Mouse (Mus musculus) adrenal gland, adult 18-20 months (tissue): ENCODE results near the gene Flrt2. TPM values are rescaled to one million over a fixed set of nuclear protein-coding genes. Genes with fewer than 3 reads are reported as not detected.
"Not testable (repeated sequence)": the region's sequence is repeated elsewhere in the genome, so short reads cannot be mapped to it uniquely, and the experiment has no call there.

Experiments used
- DNase-seq, 2 experiments: peaks; one replicate each; pipeline ENCODE4 v3.0.0; 2021 to 2022; ENCODE audit warnings: low spot score in 2 of 2
- long read RNA-seq, 2 experiments: library from polyadenylated mRNA; stranded (forward); transcript quantifications; one replicate each; pipeline ENCODE4 v2.0.0; 2021
- total RNA-seq, 2 experiments: library from RNA; stranded (reverse); gene quantifications; 1 replicate in 1 of 2; 2 replicates in 1 of 2; pipeline ENCODE4 v1.2.3; 2021

Flrt2 gene
- 10 to 100 TPM in 1 of 2 experiments, 1 to 10 TPM in 1; 9.8 to 10.3 TPM for total RNA-seq
- long read RNA-seq, experiment 1, partial matches to known transcripts, result 0 of 2 reads
- long read RNA-seq, experiment 1, other reads (novel, unspliced or antisense), result 0 of 2 reads
- long read RNA-seq, experiment 2, result 0 reads

DNA sequence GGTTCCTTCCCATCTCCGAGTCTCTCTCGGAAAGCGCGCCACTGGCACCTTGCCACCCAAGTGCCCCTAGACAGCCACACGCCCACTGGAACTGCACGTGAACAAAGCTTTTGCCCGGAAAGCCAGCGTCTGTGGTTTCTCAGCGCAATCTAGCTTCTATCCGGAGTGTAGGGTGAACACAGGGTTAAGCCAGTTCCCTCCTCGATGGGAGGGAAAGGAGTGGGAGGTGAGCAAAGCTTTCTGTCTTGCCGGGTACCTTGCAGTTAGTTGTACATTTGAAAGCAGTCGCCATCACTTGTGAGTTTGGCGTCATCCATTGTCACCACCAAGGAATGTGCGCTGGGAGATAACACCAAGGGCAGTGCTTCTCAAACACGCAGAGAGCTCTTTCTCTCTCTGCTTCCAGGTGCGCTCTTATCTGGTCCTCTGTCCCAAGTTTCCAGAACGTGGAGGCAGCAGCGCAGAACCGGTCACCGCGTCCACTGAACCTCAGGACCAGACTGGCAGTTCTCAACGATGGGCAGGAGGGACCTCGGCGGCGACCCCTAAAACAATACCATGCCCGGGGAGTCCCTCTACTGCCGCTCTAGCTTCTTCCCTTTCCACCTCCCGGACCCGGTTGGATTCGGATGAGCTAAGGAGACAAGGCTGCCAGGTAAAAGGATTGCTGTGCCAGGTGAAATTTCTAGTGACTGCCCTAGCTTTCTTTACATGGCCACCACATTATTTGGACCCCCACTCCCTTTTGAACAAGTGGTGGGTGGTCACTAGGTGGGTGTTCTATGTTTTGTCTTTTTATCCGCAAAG, at the start of gene Flrt2:
Flrt2 (plus strand) TSS at position 266 of the 807 bp plus-strand sequence.
- no peak for DNase-seq

DNA sequence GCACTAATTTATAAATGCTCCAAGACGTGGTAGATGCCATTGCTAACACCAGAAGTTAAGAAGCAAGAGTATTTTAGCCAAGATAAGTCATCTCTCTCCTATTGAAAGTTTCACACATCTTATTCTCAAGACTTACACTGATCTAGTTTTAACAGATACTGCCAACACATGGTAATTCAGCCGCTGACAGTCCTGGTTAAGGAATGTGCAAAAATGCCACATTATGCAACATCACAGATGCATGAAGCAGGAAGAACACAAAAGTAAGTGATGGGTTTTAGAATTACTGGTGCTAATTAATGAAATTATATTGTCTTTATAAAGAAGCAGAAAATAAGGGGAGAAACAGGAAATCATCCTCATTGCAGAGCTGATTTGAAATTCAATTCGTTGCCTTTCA, 49.8 kb upstream of the Flrt2 start:
- no peak for DNase-seq

DNA sequence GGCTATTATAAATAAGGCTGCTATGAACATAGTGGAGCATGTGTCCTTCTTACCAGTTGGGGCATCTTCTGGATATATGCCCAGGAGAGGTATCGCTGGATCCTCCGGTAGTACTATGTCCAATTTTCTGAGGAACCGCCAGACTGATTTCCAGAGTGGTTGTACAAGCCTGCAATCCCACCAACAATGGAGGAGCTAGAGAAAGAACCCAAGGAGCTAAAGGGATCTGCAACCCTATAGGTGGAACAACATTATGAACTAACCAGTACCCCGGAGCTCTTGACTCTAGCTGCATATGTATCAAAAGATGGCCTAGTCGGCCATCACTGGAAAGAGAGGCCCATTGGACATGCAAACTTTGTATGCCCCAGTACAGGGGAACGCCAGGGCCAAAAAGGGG, 44.8 kb upstream of the Flrt2 start:
- not testable (repeated sequence) for DNase-seq

DNA sequence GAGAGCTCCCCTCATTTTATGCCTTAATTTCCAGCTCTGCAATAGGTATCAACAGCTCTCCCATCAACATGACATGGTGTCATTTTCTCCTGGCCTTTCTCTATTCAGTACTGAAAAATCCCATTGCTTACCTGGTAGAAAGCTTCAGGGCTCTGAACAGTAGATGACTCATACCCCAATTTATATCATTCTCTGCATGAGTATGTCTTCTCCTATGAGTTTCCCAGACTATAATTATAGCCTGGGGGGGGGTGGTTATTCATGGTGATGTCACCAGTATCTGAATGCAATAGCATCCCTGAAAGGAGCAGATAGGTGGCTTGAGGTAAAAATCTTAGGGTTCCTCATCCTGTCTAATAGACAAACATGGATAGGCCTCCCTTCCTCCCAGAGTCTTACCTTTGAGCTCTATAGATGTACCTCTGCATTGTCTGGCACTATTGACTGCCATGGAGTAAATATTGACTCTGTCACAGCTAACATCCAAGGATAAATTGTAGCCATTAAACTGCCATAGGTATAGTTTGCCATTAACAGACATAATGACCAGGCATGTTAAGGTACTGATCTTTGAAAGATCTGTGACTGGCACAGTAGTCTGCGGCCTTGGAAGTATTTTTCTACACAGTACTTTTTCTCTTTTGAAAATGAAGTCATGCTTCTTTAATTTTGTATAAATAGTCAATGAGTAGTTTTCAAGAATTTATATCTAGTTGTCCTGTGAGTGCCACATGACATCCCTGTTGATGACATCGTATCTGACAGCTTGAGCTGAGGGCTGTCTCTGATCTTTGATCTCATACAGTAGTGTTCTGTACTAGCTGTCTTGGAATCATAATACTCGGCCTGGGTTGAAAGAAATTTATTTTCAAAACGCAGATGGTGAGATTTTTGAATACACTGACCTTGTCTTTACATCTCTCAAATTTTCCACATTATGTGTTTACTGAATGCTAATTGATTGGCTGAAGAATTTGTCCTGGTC, 39.6 kb upstream of the Flrt2 start:
- no peak for DNase-seq

DNA sequence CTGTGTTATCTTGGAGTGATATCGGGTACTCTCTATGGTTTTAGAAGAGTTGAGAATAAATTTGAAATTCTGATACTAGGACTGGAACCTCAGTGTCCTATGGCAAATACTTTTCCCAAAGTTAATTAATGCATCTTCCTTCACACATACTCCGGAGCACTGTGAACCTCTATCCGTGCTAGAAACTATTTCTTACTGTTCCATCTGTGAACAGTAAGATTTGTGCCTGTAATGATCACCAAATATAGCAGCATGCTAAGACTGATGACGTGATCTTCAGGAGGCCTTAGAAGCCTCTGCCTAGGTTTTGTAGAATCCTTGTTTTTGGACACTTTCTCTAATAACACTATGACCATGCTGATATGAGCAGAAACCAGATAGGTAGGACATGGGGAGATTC, 35.4 kb upstream of the Flrt2 start:
- no peak for DNase-seq

DNA sequence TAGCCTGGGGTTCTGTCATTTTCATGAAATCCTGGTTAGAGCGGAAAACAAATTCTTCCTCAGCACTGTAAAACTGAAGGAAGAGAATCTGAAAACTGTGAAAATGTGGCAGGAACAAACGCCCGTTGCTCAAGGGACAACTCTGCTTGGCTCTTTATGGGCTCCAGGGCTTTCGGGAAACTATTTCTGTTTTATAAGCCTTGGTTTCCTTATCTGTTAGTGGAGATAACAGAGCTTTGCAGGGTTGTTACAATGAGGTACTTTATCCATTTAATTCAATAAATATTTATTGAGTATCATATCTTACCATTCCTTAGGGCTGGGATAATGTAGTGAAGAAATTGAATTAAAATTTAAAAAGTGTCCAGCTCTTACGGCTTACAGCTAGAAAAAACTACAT, 24.7 kb upstream of the Flrt2 start:
- no peak for DNase-seq

DNA sequence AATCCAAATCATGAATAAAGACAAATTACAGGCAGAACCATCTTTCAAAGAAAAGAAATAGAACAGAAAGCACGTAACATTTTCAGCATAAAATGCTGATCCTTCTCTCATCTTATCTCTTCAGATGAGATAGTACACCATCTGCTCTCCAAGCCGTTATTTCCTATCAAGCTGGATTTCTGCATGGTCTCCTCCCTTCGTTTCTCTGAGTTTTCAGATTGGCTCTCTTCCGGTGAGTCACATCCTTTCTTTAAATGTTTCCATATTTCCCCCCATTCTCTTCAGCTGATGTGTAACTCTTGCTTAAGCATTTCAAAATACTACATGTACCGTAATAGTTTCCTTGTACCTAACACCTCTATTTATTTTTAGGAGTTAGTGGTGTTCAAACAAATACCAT, 16.3 kb upstream of the Flrt2 start:
- no peak for DNase-seq

DNA sequence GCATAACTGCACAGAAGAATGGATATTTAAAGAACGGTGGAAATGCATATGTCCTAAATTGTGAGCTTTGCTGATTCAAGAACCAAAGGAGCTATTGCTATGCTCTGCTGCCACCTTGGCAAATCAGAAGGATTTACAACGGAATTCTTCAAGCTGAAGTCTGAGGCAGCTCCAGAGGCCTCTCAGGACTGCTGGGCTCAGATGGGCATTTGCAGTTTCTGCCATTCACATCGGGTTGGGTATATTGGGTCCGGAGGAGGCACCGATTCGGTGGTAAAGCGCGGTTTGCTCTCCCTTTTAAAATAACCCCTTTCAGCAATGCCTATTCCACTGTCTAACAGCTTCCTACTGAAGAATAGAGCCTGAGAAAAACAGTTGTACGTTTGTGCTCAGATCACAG, 1.2 kb upstream of the Flrt2 start:
- no peak for DNase-seq

DNA sequence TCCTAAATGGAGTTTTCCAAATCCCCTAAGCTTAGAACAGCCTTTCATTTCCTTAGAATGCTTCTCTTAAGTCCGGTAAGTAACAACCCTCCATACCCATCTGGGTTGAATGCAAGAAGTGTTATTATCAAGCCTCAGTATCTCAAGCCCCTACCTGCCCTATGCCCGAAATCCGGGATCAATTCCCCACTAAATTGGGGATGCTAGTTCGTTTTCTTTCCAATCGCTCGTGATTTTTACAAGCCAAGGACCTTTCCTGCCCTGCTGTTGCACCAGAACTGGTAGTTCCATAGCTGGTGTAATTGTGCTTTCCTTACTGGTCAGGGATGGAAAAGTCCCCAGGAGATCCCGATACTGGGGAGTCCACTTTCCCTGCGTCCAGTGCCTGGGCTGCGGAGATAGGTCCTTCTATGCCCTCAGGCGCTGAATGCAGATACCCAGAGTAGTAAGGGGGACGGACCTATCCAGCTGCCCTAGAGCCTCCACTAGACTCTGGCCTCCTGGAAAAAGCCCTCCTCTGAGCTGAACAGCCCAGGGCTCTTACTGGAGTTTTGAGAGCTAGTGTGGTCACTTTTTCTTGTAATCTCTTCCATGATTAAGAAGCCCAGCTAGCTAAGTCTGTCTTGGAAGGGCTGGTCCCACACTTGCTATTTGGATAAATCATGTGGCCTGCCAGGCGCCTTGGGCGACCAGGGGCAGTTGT, 1.1 kb downstream of the Flrt2 start:
- DNase-seq, result no peak

DNA sequence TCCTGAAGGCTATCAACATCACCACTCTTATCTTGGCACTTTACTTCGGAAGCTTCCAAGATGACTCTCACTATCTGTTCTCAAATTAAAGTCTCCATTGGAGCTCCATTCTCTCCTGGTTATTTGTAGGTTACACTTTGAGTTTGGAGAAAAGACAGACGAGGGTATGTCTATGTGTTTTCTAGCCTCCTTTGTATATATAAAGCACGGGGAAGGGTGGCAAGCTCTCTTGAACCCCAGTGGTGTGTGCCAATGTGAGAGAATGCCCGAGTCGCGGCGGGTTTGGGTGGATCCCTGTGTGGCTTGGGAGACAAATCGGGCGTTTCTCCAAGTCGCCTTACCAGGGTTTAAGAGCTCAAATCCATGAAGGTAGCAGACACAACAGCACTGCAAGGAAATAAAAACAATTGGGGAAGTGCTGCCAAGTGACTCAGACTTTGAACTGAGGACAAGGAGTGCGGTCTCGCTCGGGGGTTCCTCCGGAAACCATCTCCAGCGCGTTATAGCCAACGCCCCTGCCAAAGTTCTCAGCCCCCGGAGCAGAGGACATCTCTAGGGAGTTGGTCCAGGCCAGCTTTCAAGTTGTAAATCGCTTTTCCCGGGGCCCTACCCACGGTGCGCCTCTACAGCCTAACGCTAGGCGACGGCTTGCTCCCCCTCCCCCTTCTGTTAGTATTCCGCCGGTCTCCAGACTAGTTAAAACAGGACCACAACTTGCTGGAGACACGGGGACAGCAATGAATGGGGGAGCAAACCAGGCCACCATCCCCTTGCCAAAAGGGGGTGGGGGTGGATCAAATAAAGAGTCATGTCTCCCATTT, 1.8 kb downstream of the Flrt2 start:
- peak in 1 of 2 experiments; percentile 21 for DNase-seq

DNA sequence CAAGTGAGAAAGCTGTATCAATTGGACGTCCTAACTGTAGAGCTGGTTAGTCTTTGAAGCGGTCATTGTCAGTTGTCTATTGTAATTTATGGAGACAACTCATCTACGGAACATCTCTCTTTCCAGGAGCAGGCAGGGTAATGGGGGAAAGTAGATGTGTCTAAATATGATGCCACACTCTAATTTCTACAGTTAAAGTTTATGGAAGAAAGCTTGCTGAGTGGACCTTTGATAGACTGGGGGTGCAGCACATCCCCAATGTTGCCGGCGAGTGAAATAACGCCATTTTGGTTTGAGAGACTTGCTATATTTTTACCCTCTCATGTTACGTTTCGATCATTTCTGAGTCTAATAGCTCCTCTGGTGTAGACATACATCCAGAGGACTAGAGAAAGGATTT, 2.5 kb downstream of the Flrt2 start:
- no peak for DNase-seq

DNA sequence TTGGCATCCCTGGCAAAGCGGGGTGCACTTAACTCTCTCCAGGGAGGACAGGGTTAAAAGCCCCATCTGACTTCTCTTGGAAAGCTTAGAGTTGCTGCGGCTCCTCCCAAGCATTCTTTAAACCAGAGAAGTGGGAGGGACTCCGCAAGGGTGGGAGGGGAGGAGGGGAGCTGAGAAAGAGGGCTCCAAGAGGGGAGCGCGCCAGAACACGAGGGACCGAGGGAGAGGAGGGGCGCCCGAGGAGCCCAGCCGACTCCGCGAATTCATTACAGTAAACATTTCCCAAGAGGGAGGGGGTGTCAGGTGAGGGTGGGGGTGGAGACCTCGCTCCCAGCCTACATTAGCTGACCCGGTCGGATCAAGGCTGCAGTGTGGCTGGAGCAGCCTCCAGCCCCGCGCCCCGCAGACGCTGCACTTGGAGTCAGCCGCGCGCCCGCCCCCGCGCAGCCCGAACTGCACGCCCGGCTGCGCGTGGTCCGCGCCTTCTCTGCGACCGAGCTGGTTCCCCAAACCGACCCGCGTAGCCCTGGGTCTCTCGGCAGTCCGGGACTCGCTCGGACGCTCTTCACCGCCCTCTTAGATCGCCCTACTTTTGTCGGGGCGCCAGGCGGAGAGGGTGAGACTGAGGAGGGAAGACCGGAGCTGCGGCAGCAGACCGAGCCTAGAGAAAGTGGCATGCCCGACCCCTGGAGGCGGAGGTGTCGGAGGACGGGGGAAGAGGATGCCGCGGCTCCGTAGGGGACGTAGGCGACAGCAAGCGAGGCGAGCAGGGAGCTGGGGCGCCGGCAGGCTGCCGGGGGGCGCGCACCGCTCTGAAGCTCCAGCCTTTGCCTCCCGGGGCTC, 3.2 kb downstream of the Flrt2 start:
- DNase-seq, result peak; percentile 47 to 50

DNA sequence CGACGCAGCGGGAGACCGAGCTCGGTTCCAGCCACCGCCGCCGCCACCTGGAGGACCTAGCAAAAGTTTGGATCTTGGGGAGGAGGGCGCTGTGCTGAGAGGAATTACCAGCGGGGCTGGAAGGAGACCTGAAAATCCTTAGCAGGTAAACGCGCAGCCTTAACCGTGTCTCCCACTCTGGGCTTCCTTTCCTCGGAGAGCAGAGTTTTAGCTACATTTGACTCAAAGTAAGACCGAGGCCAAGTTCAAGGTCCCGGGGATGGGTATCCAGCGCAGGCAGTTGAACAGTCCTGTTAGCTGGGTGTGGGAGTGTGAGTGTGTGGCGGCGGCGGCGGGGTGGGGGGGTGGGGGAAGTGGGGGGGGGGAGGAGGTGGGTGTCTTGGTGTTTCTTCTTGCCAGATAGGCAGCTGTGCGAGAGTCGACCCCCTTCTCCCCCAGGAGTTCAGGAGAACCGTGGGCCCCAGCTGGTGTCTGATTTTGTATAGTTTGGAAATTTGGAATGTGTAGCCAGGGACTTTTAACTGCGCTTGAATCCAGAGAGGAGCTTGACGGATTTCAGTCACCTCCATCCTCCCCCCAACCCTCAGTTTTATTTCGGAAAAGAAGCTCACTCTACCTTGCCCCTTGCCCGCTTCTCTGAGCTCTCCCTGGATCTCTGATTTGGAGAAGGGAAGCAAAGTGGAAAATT, 4.0 kb downstream of the Flrt2 start:
- no peak for DNase-seq

DNA sequence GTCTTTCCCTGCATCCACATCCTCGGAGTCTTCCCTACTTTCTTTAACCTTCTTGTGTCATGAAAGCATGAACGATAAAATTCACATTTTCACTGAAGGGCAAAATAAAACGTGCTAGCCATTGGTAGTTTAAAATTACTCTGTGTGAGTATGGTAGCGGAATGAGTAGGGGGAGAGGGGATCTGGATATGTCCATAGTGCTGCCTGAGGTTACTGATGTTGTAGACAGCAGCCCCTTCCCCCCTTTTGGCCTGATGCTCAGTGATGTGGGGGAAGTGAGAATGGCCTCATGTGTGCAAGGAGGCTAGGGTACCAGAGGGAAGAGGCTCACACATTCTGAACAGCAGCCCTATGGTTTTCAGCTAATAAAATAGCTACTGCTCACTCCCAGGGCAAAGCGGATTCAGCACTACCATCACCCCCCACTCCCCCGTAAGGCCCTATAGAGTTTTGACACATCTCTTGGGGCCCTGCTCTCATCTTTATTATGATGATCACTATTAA, 4.5 kb downstream of the Flrt2 start:
- no peak for DNase-seq

DNA sequence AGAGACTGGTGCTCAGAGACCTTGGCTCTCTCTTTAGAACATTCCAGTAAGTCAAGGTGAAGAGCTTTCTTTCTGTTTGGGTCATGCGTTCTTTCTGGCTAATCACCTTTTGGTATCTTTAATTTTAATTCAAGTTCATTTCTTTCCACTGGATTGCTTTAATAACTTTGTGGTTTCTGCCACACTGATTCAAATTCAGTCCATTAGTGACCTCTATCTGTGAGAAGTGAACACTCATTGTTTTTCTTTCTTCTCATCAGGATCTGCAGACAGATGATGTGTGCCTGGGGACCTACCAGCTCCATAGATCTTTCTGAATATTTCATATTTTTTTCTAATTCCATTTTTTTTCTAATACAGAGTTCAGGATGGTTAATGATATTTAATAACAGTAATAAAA, 6.5 kb downstream of the Flrt2 start:
- DNase-seq, result no peak

DNA sequence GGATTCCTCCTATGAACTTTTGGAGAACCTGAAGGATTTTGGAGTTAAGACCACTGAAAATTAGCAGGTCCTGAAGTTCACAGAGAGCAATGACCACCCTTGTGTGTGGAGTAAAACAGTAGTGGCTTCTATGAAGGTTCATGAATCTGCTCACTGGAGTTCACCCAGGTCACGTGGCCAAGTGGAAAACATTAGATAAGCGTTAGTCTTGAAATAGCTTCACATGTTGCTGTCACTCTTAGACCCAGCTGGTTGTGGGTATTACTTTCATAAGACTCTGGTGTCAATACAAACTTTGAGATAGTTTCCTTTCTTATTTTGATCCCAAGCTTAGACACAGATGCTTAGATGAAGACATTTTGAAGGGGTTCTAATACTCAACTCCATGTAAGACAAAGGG, 8.7 kb downstream of the Flrt2 start:
- DNase-seq, result no peak

DNA sequence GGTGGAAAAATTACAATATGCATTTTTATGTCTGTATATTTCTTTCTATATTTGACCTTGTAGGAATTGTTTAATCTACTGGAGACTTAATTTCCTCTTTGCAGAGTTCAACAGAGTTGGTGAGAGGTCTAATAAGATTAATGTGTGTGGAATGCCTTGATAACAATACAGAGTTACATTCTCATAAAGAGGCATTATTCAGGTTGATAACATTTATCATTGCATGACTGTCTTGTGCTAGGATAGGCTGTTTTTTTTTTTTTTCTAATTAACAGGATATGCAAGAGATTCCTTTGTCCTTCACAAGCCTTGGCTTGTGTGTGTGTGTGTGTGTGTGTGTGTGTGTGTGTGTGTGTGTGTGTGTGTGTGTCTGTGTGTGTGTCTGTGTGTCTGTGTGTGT, 9.6 kb downstream of the Flrt2 start:
- no peak for DNase-seq

DNA sequence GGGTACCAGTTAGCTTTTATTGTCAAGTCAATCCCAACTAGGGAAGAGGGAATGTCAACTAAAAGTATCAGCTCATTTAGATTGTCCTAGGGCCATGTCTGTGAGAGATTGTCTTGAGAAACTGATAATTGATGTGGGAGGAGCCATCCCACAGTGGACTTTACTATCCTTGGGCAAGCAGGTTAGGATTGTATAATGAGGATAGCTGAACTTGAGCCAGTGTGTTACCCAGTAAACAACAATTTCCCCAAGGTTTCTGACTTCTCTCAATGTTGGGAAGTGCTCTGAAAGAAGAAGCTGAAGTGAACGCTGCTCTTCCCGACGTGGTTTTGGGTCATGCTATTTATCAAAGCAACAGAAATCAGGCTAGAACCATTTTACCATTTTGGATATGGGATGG, 13.0 kb downstream of the Flrt2 start:
- no peak for DNase-seq

DNA sequence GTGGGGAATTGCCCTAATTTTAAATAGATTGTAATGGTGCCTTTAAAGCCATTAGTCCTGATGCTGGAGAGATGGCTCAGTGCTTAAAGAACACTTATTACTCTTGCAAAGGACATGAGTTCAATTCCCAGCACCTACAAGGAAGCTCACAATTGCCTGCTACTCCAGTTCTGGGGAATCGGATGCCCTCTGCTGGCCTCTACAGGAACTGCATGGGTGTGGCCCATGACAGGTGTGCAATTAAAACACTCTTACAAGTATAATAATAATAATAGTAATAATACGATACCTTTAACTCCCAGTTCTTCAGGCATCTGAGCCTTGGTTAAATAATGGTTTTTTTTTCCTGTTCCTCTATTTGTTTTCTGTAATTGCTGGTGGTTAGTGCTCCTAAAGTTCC, 31.2 kb downstream of the Flrt2 start:
- DNase-seq, result no peak
